Mouse (Mus musculus) right cerebral cortex, postnatal 10 days (tissue): ENCODE results near the gene Arih2.
"Not testable (repeated sequence)": the region's sequence is repeated elsewhere in the genome, so short reads cannot be mapped to it uniquely, and the experiment has no call there.

ENCODE experiments used
- DNase-seq, 2 experiments: peaks; one replicate each; pipeline ENCODE4 v3.0.0; 2021; ENCODE audit warnings: low spot score in 2 of 2

Gene Arih2

GRCm38 (mm10) chr9:108648611-108649560 lies at the start of gene Arih2:
TSS of gene Arih2 (minus strand) at chr9:108649386.
- peak; percentile 95 for DNase-seq

- no peak for DNase-seq
These were observed 45.3 kb upstream of the Arih2 start for GRCm38 (mm10) chr9:108694533-108694932.

GRCm38 (mm10) chr9:108693946-108694345 lies 44.8 kb upstream of the Arih2 start:
- peak in 1 of 2 experiments; percentile 33 for DNase-seq

GRCm38 (mm10) chr9:108692226-108693041 lies 43.2 kb upstream of the Arih2 start:
- peak; percentile 85 to 86 for DNase-seq

- DNase-seq = peak; percentile 92
These were observed 42.6 kb upstream of the Arih2 start for GRCm38 (mm10) chr9:108691846-108692225.

GRCm38 (mm10) chr9:108691371-108691770 lies 42.2 kb upstream of the Arih2 start:
- DNase-seq = peak; percentile 54 to 58

- DNase-seq = peak in 1 of 2 experiments; percentile 36
These were observed 41.7 kb upstream of the Arih2 start for GRCm38 (mm10) chr9:108690914-108691313.

- DNase-seq = no peak
These were observed 40.8 kb upstream of the Arih2 start for GRCm38 (mm10) chr9:108689993-108690392.

- no peak for DNase-seq
These were observed 39.9 kb upstream of the Arih2 start, which contains the start of gene Prkar2a for GRCm38 (mm10) chr9:108689106-108689505. TSS of gene Prkar2a (plus strand) at chr9:108689314.

- DNase-seq = no peak
These were observed 39.3 kb upstream of the Arih2 start for GRCm38 (mm10) chr9:108688451-108688850.

GRCm38 (mm10) chr9:108687686-108688085 lies 38.5 kb upstream of the Arih2 start:
- no peak for DNase-seq

- no peak for DNase-seq
These were observed 38.0 kb upstream of the Arih2 start for GRCm38 (mm10) chr9:108687181-108687580.

GRCm38 (mm10) chr9:108686475-108686887 lies 37.3 kb upstream of the Arih2 start:
- no peak for DNase-seq

- no peak for DNase-seq
These were observed 30.8 kb upstream of the Arih2 start for GRCm38 (mm10) chr9:108680026-108680425.

- no peak for DNase-seq
These were observed 24.0 kb upstream of the Arih2 start for GRCm38 (mm10) chr9:108673151-108673550.

- DNase-seq = peak; percentile 46 to 50
These were observed 20.7 kb upstream of the Arih2 start for GRCm38 (mm10) chr9:108669875-108670274.

GRCm38 (mm10) chr9:108662660-108663059 lies 13.5 kb upstream of the Arih2 start:
- no peak for DNase-seq

- DNase-seq = peak; percentile 71 to 82
These were observed 12.8 kb upstream of the Arih2 start, which contains the start of gene Slc25a20 for GRCm38 (mm10) chr9:108661677-108662612. TSS of gene Slc25a20 (plus strand) at chr9:108662088.

GRCm38 (mm10) chr9:108655865-108656264 lies 6.7 kb upstream of the Arih2 start:
- not testable (repeated sequence) for DNase-seq

- DNase-seq = no peak
These were observed 5.6 kb upstream of the Arih2 start for GRCm38 (mm10) chr9:108654566-108655464.
